Mouse (Mus musculus) heart, postnatal 4 days (tissue): ENCODE measurements around the gene Tnr. TPM values are rescaled to one million over a fixed set of nuclear protein-coding genes. Genes with fewer than 3 reads are reported as not detected.
A peak's percentile ranks its signal among the peaks of the same experiment; 100 is the strongest.

Experiments used
- DNase-seq: peaks from one replicate; pipeline ENCODE4 v3.0.0; 2021
- total RNA-seq, 2 experiments: library from RNA; stranded (reverse); gene quantifications; 2 replicates each; pipeline ENCODE4 v1.2.3; 2021

Gene Tnr
- total RNA-seq, 2 experiments from 2014 or later: 0.17 to 0.50 TPM

- no peak for DNase-seq
These were observed 207.3 kb downstream of the Tnr start for GRCm38 (mm10) chr1:159730826-159731225.

GRCm38 (mm10) chr1:159735099-159735498, 211.5 kb downstream of the Tnr start:
- DNase-seq: no peak

- no peak for DNase-seq
These were observed 215.9 kb downstream of the Tnr start for GRCm38 (mm10) chr1:159739478-159739877.

GRCm38 (mm10) chr1:159741237-159742002, 217.9 kb downstream of the Tnr start:
- no peak for DNase-seq

DNA sequence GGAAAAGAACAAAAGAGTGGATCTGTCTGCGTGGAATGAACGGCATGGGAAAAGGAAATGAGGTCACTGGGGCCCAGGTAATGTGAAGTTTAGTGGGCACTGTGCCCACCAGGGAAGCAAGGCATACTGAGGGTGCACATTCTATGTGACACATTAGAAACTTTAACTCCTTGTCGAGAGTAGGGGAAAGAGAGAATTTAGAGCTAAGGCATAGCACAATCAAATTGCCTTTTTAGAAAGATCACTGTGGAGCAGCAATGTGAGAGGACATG, 218.4 kb downstream of the Tnr start:
- no peak for DNase-seq

GRCm38 (mm10) chr1:159743744-159744253, 220.2 kb downstream of the Tnr start:
- no peak for DNase-seq

DNA sequence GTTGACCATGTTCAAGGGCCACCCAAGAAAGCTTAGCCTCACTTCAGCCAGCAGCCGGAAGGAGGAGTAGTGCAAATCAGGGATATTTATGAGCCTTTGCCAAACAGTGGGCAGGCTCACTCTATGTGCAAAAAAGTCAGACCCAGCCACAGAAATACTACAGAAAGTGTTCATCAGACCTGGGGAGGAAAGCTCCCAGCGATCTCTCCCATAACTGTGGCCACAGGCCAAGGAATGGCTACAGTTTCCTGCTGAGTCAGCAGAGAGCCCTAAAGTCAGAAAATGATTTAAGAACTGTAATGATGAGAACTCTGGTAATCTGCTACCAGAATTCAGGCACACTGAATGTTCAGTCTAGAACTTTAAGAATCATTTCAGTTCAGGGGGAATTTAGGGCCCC, 221.7 kb downstream of the Tnr start:
- DNase-seq: no peak

DNA sequence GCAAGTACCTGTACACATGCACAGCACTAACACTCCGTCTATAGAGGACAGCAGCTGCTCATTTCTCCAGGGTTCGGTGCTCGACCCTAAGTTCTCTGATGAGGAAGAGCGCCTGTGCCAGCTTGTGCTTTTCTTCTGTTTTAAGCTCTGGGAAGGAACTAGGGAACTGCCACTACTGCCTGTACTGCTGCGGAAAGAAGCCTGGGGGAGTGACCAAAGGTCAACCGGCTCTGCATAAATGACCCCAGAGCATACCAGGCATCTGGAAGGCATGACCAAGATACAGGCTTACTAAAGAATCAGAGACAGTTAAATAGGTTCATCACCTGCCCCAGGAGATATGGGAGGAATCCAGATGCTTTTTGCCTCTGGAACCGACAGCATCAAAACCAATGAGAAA, 224.4 kb downstream of the Tnr start:
- no peak for DNase-seq

- no peak for DNase-seq
These were observed 226.8 kb downstream of the Tnr start for GRCm38 (mm10) chr1:159750411-159750810.

DNA sequence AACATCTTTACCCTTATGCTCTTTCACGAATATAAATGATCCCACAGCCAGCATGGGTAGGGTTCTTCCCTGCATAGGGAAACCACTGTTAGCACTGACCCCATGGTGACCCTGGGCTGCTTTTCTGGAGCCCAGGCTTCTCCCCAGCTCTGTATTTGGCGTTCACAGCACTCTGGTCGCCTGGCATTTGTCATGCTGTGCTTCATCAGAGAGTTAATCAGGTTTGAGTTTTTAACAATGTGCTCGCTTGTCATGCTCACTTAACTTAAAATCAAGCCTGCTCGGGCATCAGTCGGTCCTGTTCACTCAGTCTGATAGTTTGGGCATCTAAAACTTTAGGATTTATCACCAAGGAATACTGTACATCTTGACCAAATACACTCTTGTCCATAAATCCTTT, 227.3 kb downstream of the Tnr start:
- DNase-seq: no peak

DNA sequence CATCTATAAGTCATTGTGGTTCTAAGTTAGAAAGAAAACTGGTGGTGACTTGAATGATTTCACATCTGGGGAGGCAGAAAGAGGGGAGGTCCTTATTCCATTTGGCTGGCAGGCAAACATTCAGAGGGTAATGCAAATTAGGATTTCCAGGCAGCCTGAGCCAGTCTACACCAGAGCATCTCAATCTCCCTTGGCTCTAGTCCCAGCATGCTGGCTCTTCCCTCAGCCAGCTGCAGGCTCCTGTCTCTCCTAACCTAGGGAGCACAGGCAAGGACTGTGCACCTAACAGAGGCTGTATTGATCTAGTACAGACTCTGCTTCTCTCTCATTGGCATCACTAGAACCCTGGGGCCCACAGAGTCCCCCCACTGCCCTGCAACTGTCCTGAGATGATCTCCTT, 237.4 kb downstream of the Tnr start:
- no peak for DNase-seq

DNA sequence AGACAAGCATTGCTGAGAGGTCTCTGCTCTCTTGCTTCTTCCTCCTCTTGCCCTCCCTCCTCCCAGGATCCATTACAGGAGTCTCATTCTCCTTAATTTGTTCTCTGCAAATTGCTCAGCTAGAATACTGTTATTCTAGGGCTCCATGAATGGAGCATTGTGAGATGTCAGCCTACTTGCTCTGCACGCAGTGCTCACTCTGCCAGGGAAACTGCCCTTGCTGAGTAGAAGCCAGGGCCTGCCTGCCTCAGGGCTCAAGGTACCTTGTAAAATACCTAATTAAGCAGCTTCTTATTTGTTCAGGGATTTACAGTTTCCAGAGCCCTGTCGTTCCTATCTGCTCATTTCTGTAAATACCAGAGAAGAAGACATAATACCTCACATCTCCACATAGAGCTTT, 240.3 kb downstream of the Tnr start:
- DNase-seq: no peak

DNA sequence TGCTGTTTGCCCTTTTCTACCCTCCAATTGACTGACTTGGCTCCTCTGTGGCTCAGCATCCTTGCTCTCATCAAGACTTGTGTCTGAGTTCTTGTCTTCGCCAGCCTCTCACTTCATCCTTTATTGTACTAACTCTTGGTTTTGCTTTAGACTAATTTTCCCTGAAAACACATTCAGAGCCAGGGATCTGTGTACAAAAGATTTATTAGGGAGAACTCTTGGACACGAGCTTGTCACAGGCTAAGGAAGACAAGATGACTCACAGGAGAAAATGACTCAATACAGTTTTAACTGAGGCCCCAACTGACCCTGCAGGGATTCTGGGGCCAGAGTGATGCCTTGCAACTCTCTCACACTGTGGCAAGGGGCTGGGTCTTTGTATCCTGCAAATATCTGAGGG, 241.3 kb downstream of the Tnr start:
- DNase-seq: no peak

- no peak for DNase-seq
These were observed 246.4 kb downstream of the Tnr start for GRCm38 (mm10) chr1:159769948-159770347.

DNA sequence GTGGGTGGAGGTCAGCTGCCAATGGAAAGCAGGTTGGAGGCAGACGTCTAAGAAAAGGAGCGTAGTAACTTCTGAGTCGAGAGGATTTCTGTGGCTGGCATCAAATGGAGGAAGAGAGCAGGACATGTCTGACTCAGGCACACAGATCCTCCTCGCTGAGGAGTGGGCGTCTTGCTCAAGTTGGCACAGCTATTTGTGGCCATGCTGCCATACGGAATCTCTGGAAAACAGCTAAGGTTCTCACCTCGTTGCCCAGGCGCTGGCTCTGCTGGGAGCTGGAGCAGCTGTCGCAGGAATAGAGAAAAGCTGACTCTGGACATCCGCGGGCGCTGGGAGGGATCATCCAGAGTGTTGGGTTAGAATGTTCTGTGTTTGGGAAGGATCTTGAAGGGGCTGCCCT, 250.1 kb downstream of the Tnr start:
- no peak for DNase-seq

DNA sequence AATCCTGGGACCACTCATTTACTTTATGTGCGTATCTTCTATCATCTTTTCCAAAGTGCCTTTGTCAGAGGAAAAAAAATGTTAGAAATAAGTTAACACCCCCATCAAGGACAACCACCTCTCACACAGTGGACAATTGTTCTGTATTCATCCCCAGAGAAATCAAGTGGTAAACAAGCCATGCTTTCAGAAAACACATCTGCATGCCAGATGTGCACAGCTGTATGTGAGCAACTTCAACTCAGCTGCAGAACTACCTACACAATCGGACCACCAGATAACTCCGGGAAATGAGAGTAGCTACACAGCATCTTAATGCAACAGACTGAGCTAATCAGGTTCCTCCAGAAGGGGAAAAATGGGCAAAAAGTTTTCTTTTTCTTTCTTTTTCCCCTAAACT, 251.6 kb downstream of the Tnr start:
- no peak for DNase-seq

DNA sequence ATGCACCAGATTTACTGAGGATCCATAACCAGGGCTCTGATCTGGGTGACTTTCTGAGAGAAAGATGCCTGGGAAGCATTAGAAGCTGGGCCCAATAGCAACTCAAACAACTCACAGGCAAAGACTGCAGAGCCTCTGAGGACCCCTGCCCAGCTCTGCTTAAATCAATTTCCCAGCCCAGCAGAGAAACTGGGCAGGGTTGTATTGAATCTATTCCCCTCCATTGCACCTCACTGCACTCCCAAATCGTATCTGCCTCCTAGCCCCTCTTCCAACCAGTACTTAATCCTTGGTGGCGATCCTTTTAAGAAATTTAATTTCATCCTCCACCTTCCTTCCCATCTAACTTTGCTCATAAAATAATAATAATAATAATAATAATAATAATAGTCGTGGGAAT, 253.5 kb downstream of the Tnr start:
- DNase-seq: no peak

GRCm38 (mm10) chr1:159779424-159779823, 255.9 kb downstream of the Tnr start:
- no peak for DNase-seq

GRCm38 (mm10) chr1:159783842-159784241, 260.3 kb downstream of the Tnr start:
- peak; percentile 48 for DNase-seq

- DNase-seq: no peak
These were observed 264.7 kb downstream of the Tnr start for GRCm38 (mm10) chr1:159788312-159788711.

GRCm38 (mm10) chr1:159792546-159792945, 269.0 kb downstream of the Tnr start:
- no peak for DNase-seq

DNA sequence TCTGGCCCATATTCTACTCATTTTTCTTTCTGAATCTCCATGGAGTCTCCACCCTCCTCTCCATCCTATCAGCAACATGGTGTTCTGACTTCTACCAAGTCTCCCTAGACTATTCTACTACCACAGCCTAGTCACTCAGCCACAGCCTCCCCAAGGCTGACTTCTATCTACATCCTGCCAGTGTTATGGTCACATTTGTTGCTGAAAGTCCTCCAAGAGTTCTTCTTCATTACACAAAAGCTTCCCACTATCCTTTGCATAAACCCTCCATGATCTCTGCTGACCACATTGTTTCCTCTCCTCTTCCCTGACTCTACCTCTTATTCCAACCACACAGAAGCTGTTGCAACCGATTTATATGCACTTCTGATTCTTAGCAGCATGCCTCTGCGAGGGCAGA, 272.5 kb downstream of the Tnr start:
- no peak for DNase-seq

- no peak for DNase-seq
These were observed 276.8 kb downstream of the Tnr start for GRCm38 (mm10) chr1:159800366-159800765.

GRCm38 (mm10) chr1:159801753-159802152, 278.2 kb downstream of the Tnr start:
- no peak for DNase-seq

DNA sequence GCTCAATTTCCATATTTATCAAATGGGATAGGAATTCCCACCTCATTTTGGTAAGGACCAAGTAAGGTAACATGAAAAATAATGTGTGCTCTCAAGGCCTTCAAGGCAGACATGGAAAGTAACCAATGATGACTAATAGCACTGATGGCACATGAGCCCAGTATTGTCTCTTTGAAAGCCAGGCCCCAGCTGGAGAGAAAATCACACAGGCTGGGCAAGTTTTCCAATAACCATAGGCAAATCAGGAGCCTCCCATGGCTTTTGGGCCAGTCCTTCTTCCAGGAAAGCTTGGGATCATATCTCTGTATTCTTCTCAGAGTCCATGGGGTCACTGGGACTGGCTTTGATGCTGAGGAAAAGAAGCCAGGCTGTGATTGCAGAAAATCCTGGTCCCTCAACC, 280.1 kb downstream of the Tnr start:
- DNase-seq: no peak
